Mouse (Mus musculus) limb, embryonic 11.5 days (tissue): ENCODE results near the gene Nudt4. TPM values are rescaled to one million over a fixed set of nuclear protein-coding genes. Genes with fewer than 3 reads are reported as not detected.

Source experiments
- ATAC-seq: fragments of 200-750 bp; cut with Nextera tagmentation; 2 replicates; pipeline ENCODE4 v1.8.0; 2017; ENCODE audit warnings: low read depth; ENCODE audit not compliant: insufficient number of reproducible peaks, low FRiP score, low TSS enrichment
- DNase-seq: peaks from one replicate; pipeline ENCODE4 v3.0.0-alpha.2; 2015; ENCODE audit warnings: low spot score
- H3K27ac ChIP-seq: fragments of 300-500 bp; sonication (generic); replicated peaks from 2 replicates; pipeline ENCODE4 v1.5.1; 2014; ENCODE audit warnings: low read depth, mild to moderate bottlenecking, low read length
- H3K27me3 ChIP-seq: fragments of 300-500 bp; sonication (generic); 2 replicates; pipeline ENCODE4 v1.6.1; 2014; ENCODE audit warnings: mild to moderate bottlenecking, low read length, mixed read lengths; ENCODE audit not compliant: control insufficient read depth, insufficient read depth
- H3K36me3 ChIP-seq: fragments of 300-500 bp; sonication (generic); 2 replicates; pipeline ENCODE4 v1.6.1; 2014; ENCODE audit warnings: mild to moderate bottlenecking, low read length, moderate library complexity, mixed read lengths; ENCODE audit not compliant: control insufficient read depth, insufficient read depth
- H3K4me1 ChIP-seq: fragments of 300-500 bp; sonication (generic); 2 replicates; pipeline ENCODE4 v1.6.1; 2014; ENCODE audit warnings: low read length, mixed read lengths; ENCODE audit not compliant: control insufficient read depth, insufficient read depth
- H3K4me2 ChIP-seq: fragments of 300-500 bp; sonication (generic); 2 replicates; pipeline ENCODE4 v1.6.1; 2014; ENCODE audit warnings: low read depth, mild to moderate bottlenecking, moderate library complexity; ENCODE audit not compliant: severe bottlenecking
- H3K4me3 ChIP-seq: fragments of 300-500 bp; sonication (generic); 2 replicates; pipeline ENCODE4 v1.5.1; 2014; ENCODE audit warnings: low read depth, low read length
- H3K9ac ChIP-seq: fragments of 300-500 bp; sonication (generic); 2 replicates; pipeline ENCODE4 v1.6.1; 2014; ENCODE audit warnings: mild to moderate bottlenecking, low read length
- H3K9me3 ChIP-seq: fragments of 300-500 bp; sonication (generic); 2 replicates; pipeline ENCODE4 v1.6.1; 2016; ENCODE audit warnings: low read length; ENCODE audit not compliant: control insufficient read depth
- WGBS: fragments of 180-500 bp; shearing (Covaris S2); extraction: QIAGEN DNeasy Blood & Tissue Kit; methylation state at CpG from one replicate; pipeline ENCODE4 v1.1.7; 2014; 5-methylcytosine and 5-hydroxymethylcytosine counted together
- polyA plus RNA-seq: library from polyadenylated mRNA; unstranded; fragments of >200 nt; fragmentation: Nextera tagmentation; extraction: Ambion mirVana; gene quantifications from 2 replicates; pipeline ENCODE4 v1.2.1, GENCODE M21; 2014

Gene Nudt4
- polyA plus RNA-seq, 1 experiment from 2014 or later: 99.7 TPM

DNA sequence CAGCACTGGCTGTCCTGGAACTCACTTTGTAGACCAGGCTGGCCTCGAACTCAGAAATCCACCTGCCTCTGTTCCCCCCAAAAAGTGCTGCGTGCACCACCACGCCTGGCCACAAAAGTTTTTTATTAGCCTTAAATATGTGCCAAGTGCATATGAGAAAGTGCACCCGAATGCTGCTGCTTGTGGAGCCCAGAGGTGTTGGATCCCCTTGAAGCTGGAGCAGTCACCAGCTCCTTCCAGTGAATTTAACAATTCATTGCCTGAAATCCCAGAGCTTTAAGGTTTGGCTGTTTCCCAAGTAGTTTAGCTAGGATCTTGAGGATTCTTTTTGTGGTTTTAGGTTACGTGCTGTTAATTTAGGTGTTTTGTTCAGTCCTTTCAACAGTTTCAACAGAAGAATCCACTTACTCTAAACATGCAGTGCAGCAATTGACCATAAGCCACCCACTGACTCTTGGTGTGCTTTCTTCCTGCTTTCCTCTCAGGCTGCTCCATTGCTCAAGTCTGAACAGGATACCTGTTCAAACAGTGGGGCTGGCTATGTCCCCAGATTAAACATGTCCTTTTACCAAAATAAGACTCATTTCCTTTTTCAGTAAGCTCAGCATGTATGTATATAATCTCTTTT is 37.3 kb downstream of the Nudt4 start:
- 81% methylated on average over 5 of the region's 5 CpGs for WGBS
- DNase-seq: no peak

DNA sequence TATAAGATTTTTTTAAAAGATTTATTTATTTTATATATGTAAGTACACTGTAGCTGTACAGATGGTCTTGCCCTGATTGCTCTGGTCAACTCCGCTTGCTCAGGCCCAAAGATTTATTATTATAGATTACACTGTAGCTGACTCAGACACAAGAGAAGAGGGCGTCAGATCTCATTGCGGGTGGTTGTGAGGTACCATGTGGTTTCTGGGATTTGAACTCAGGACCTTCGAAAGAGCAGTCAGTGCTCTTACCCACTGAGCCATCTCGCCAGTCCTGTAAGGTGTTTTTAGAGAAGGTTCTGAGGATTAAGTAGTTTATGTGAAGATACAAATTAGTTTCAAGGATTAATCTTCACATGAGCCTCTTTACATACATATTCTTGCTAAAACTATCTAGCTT is 38.1 kb downstream of the Nudt4 start:
- no peak overlapping the region for H3K9ac ChIP-seq
- WGBS: 93% methylated on average over 5 of the region's 5 CpGs
- no peaks in the 10 kb centered on the region for H3K27me3 ChIP-seq
- no peak overlapping the region for H3K27ac ChIP-seq
- no peaks in the 10 kb centered on the region for H3K4me1 ChIP-seq
- H3K4me3 ChIP-seq: no peak overlapping the region
- ATAC-seq (no peak), DNase-seq (no peak)
- H3K4me2 ChIP-seq: no peak overlapping the region
- no peaks in the 10 kb centered on the region for H3K9me3 ChIP-seq
- no peaks in the 10 kb centered on the region for H3K36me3 ChIP-seq

More for the DNA sequence above, 37.3 kb downstream of the Nudt4 start:
- Histone ChIP-seq H3K4me3 (no peak overlapping the region), H3K4me2 (no peak overlapping the region), H3K4me1 (no peaks in the 10 kb centered on the region), H3K27me3 (no peaks in the 10 kb centered on the region), H3K9me3 (no peaks in the 10 kb centered on the region), H3K27ac (no peak overlapping the region), H3K9ac (no peak overlapping the region), H3K36me3 (no peaks in the 10 kb centered on the region)
- no peak for ATAC-seq

DNA sequence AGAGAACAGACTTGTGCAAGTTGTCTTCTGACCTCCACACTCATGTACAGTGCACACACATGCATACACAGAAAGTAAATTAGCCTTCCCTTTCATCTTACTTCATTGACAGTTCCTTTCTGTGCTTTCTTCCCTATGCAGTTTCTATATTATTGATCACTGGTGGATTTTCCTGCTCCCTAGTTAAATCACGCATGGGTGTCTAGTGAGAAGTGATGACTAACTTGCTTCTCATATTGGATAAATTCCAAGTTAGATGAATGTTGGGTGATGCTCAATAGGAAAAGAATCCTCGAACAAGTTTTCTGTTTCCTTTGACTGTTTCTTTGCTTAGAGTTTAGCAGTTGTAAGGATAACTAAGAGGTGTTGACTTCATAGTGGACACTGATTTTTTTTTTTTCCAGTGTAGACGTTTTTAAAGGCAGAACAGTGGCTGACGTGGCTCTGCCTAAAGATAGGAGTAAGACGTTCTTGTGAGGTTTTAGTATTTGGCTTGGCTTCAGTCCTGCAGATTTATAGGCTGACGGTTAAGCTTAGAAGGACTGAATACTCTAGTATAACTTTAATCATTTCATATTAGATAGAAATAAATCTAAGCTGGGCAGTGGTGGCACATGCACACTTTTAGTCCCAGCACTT is 38.8 kb downstream of the Nudt4 start:
- 88% methylated on average over 6 of the region's 6 CpGs for WGBS
- Histone ChIP-seq H3K27ac (no peak overlapping the region), H3K4me1 (no peaks in the 10 kb centered on the region), H3K9ac (no peak overlapping the region), H3K36me3 (no peaks in the 10 kb centered on the region), H3K4me3 (no peak overlapping the region), H3K9me3 (no peaks in the 10 kb centered on the region), H3K27me3 (no peaks in the 10 kb centered on the region), H3K4me2 (no peak overlapping the region)
- ATAC-seq: no peak
- no peak for DNase-seq

DNA sequence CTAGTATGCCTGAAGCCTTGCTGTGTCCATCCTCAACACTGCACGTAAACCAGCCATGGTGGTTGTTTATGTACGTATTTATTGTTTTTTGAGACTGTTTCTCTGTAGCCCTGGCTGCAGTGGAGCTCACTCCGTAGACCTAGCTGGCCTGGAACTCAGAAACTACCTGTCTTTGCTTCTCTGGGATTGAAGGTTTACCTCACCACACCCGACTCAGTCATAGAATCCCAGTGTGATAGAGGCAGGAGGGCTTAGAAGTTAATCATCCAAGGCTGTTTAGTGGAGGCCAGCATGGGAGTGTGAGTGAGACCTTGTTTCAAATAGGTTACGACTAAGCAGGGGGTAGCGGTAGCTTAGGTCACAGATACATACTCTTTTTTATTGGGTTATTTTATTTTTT is 46.3 kb downstream of the Nudt4 start:
- no peak overlapping the region for H3K4me2 ChIP-seq
- no peaks in the 10 kb centered on the region for H3K36me3 ChIP-seq
- H3K9ac ChIP-seq: no peak overlapping the region
- WGBS: 91% methylated on average over 6 of the region's 6 CpGs
- H3K4me1 ChIP-seq: peaks cover 3% of the 10 kb centered on the region; the same call in 1 of the 2 replicates
- H3K27ac ChIP-seq: no peak overlapping the region
- DNase-seq (no peak), ATAC-seq (no peak)
- H3K4me3 ChIP-seq: no peak overlapping the region
- H3K9me3 ChIP-seq: no peaks in the 10 kb centered on the region
- H3K27me3 ChIP-seq: no peaks in the 10 kb centered on the region

DNA sequence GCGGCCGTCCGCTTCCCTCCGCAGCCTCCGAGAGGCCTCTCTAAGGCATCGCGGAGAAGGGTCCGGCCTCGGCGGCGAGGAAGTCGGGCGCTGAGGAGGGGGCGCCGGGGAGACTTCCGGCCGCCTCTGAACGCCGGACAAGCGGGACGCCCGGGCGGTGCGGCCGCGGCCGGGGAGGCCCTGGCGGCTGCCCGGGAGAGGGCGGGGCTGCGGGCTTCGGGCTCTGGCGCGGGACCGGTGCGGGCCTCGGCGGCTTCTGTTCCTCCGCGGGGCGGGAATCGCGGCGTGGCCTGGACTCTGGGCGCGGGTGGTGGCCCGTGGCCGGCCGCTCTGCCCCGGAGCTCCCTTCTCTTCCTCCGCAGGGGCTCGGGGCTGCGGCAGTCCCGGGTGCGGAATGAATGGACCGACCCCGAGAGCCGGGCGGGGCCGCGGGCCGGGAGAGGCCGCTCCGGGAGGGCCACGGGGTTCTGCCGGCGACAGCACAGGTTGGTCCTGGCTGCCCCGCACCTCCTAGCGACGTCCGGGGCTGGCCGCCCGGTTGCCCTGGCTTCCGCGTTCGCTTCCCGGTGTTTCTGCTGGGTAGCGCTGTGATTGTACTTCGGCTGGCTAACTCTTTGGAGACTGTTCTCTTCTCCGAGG is 48.5 kb downstream of the Nudt4 start:
- WGBS: under 1% methylated on average over 72 of the region's 80 CpGs
- ATAC-seq: peak; percentile 67

DNA sequence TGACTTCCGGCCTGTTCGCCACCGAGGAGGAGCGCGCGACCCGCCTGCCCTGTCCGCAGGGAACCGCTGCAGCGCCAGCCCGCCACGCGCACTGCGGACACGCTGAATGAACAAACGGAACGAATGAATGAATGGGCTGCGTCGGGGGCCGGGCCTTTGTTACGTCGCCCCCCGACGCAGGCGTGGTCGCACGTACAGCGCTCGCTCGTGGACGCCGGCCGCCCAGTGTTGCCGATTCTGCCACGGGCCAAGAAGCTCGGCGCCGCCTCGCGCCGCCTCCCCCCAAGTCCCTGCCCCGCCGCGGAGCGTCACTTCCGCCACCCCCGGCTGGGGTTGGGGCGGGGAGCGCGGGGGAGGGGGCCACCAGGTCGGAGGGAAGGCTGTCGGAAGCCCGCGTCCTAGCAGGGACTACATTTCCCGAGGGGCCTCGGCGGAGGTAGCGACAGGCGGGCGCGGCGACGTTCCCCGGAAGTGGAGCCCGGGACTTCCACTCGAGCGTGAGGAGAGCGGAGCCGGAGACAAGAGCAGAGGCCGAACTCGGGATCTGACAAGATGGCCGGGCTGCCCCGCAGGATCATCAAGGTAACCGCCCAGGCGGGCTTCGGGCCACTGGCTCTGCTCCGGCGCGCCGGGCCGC is 49.2 kb downstream of the Nudt4 start, which contains the start of gene Ube2n:
Ube2n (plus strand) TSS at position 490 of the 637 bp plus-strand sequence.
- ATAC-seq: peak; percentile 96
- H3K36me3 ChIP-seq: no peaks in the 10 kb centered on the region

More for the DNA sequence above, 48.5 kb downstream of the Nudt4 start:
- Histone ChIP-seq H3K27ac (peak overlapping the region; percentile 86), H3K4me2 (peak overlapping the region; percentile 67), H3K9me3 (no peaks in the 10 kb centered on the region), H3K9ac (peak overlapping the region; percentile 89), H3K4me3 (peak overlapping the region; percentile 99), H3K36me3 (no peaks in the 10 kb centered on the region), H3K27me3 (no peaks in the 10 kb centered on the region), H3K4me1 (peaks cover 3% of the 10 kb centered on the region; the same call in 1 of the 2 replicates)
- peak; percentile 65 for DNase-seq

DNA sequence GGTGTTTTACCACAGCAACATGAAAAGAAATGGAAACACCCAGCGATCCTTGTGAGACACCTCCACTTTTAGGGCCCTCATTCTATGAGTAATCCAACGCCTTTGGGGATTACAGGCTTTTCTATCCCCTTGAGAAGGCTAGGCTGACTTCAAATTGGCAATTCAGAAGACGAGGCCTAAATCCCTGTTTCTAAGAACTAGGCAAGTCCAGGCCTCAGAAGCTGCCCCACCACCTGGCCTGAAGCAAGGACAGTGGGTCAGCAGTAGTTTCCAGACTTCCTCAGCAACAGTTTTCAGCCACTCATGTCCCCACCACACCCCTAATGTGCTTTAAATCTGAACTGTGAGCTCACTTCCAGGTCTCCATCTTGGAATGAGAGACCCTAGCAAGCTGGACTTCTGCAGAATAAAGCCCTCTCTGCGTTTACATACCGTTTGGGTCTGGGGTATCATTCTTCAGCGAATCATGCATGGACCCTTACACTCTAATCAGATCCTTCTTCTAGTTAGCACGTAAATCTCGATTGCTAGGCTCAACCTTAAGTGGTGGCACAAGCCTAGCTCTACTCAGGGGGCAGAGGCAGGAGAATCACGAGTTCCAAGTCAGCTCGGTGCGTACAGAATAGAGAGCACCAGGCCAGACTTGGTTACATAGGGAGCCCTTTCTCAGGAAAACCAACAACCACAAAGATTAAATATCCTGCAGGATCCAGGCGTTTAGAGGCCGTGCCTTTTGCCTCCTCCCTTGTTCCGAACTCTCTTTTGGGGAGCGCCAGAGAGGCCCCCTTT is 50.0 kb downstream of the Nudt4 start:
- peaks cover 3% of the 10 kb centered on the region; the same call in 1 of the 2 replicates for H3K4me1 ChIP-seq
- peak; percentile 5 for ATAC-seq
- peak overlapping the region; percentile 86 for H3K27ac ChIP-seq
- H3K27me3 ChIP-seq: no peaks in the 10 kb centered on the region
- no peaks in the 10 kb centered on the region for H3K9me3 ChIP-seq
- no peak for DNase-seq
- WGBS: 34% methylated on average over 15 of the region's 15 CpGs
- peak overlapping the region; percentile 33 for H3K4me2 ChIP-seq
- peak overlapping the region; percentile 99 for H3K4me3 ChIP-seq
- H3K36me3 ChIP-seq: no peaks in the 10 kb centered on the region
- H3K9ac ChIP-seq: peak overlapping the region; percentile 30

More for the DNA sequence above, 49.2 kb downstream of the Nudt4 start, which contains the start of gene Ube2n:
- H3K4me2 ChIP-seq: peak within 1 kb of the TSS; percentile 67
- peak; percentile 98 for DNase-seq
- no peaks in the 10 kb centered on the region for H3K9me3 ChIP-seq
- H3K27me3 ChIP-seq: no peaks in the 10 kb centered on the region
- WGBS: under 1% methylated on average over 80 of the region's 81 CpGs
- H3K27ac ChIP-seq: peak within 1 kb of the TSS; percentile 86
- peaks cover 3% of the 10 kb centered on the region; the same call in 1 of the 2 replicates for H3K4me1 ChIP-seq
- H3K4me3 ChIP-seq: peak within 1 kb of the TSS; percentile 99
- peak within 1 kb of the TSS; percentile 89 for H3K9ac ChIP-seq
